Mouse (Mus musculus) midbrain, embryonic 16.5 days (tissue): Measurements from ENCODE around the gene Limch1. TPM values are rescaled to one million over a fixed set of nuclear protein-coding genes. Genes with fewer than 3 reads are reported as not detected.
A peak's percentile ranks its signal among the peaks of the same experiment; 100 is the strongest.

Source experiments
- ATAC-seq: fragments of 200-750 bp; cut with Nextera tagmentation; 2 replicates; pipeline ENCODE4 v1.8.0; 2017; ENCODE audit warnings: moderate TSS enrichment
- H3K27ac ChIP-seq: fragments of 300-500 bp; sonication (generic); 2 replicates; pipeline ENCODE4 v1.5.1; 2014; ENCODE audit warnings: mild to moderate bottlenecking, low read length, mixed read lengths
- H3K27me3 ChIP-seq: fragments of 300-500 bp; sonication (generic); 2 replicates; pipeline ENCODE4 v1.6.1; 2014; ENCODE audit warnings: low read depth, low read length, mixed read lengths; ENCODE audit not compliant: control insufficient read depth, insufficient read depth
- H3K36me3 ChIP-seq: fragments of 300-500 bp; sonication (generic); 2 replicates; pipeline ENCODE4 v1.6.1; 2014; ENCODE audit warnings: mild to moderate bottlenecking, low read length, moderate library complexity, mixed read lengths; ENCODE audit not compliant: control insufficient read depth, insufficient read depth
- H3K4me1 ChIP-seq: fragments of 300-500 bp; sonication (generic); 2 replicates; pipeline ENCODE4 v1.6.1; 2014; ENCODE audit warnings: mild to moderate bottlenecking, low read length, mixed read lengths; ENCODE audit not compliant: control insufficient read depth, insufficient read depth
- H3K4me2 ChIP-seq: fragments of 300-500 bp; sonication (generic); 2 replicates; pipeline ENCODE4 v1.6.1; 2014; ENCODE audit warnings: mild to moderate bottlenecking, low read length, mixed read lengths
- H3K4me3 ChIP-seq: fragments of 300-500 bp; sonication (generic); 2 replicates; pipeline ENCODE4 v1.5.1; 2014; ENCODE audit warnings: low read depth, mild to moderate bottlenecking, low read length, moderate library complexity, mixed read lengths
- H3K9ac ChIP-seq: fragments of 300-500 bp; sonication (generic); 2 replicates; pipeline ENCODE4 v1.6.1; 2014; ENCODE audit warnings: low read depth, low read length, mixed read lengths
- H3K9me3 ChIP-seq: fragments of 300-500 bp; sonication (generic); replicated peaks from 2 replicates; pipeline ENCODE4 v1.6.1; 2014; ENCODE audit warnings: mild to moderate bottlenecking, low read length, mixed read lengths; ENCODE audit not compliant: control insufficient read depth, poor library complexity, severe bottlenecking
- WGBS: fragments of 180-500 bp; shearing (Covaris S2); extraction: QIAGEN DNeasy Blood & Tissue Kit; methylation state at CpG from one replicate; pipeline ENCODE4 v1.1.7; 2014; 5-methylcytosine and 5-hydroxymethylcytosine counted together
- polyA plus RNA-seq: library from polyadenylated mRNA; unstranded; fragments of >200 nt; fragmentation: Nextera tagmentation; extraction: Ambion mirVana; gene quantifications from 2 replicates; pipeline ENCODE4 v1.2.1, GENCODE M21; 2015

Limch1 gene
- polyA plus RNA-seq, 1 experiment from 2014 or later, result 48.8 TPM

GRCm38 (mm10) chr5:66901116-66901515, 155.5 kb downstream of the Limch1 start:
- Histone ChIP-seq H3K9me3 (no peaks in the 10 kb centered on the region), H3K4me2 (no peak overlapping the region), H3K4me1 (no peaks in the 10 kb centered on the region), H3K36me3 (no peaks in the 10 kb centered on the region), H3K27me3 (no peaks in the 10 kb centered on the region), H3K27ac (no peak overlapping the region), H3K9ac (no peak overlapping the region), H3K4me3 (no peak overlapping the region)
- WGBS, result 97% methylated on average over 4 of the region's 4 CpGs
- no peak for ATAC-seq

GRCm38 (mm10) chr5:66904835-66905234, 159.2 kb downstream of the Limch1 start:
- Histone ChIP-seq H3K9me3 (no peaks in the 10 kb centered on the region), H3K4me1 (no peaks in the 10 kb centered on the region), H3K4me3 (no peak overlapping the region), H3K4me2 (no peak overlapping the region), H3K27ac (no peak overlapping the region), H3K36me3 (no peaks in the 10 kb centered on the region), H3K27me3 (no peaks in the 10 kb centered on the region), H3K9ac (no peak overlapping the region)
- no peak for ATAC-seq
- WGBS, result 81% methylated on average over 6 of the region's 6 CpGs

GRCm38 (mm10) chr5:66908883-66909282, 163.3 kb downstream of the Limch1 start:
- ATAC-seq, result no peak
- Histone ChIP-seq H3K27ac (no peak overlapping the region), H3K4me2 (no peak overlapping the region), H3K9ac (no peak overlapping the region), H3K9me3 (no peaks in the 10 kb centered on the region), H3K4me3 (no peak overlapping the region), H3K36me3 (no peaks in the 10 kb centered on the region), H3K27me3 (no peaks in the 10 kb centered on the region), H3K4me1 (no peaks in the 10 kb centered on the region)
- WGBS, result 86% methylated on average over 9 of the region's 9 CpGs

- Histone ChIP-seq H3K4me1 (no peaks in the 10 kb centered on the region), H3K36me3 (no peaks in the 10 kb centered on the region), H3K4me2 (no peak overlapping the region), H3K27ac (no peak overlapping the region), H3K9ac (no peak overlapping the region), H3K9me3 (no peaks in the 10 kb centered on the region), H3K4me3 (no peak overlapping the region), H3K27me3 (no peaks in the 10 kb centered on the region)
- WGBS, result 64% methylated on average over 2 of the region's 2 CpGs
- ATAC-seq, result no peak
Observed at GRCm38 (mm10) chr5:66909962-66910361, 164.3 kb downstream of the Limch1 start.

- no peaks in the 10 kb centered on the region for H3K27me3 ChIP-seq
- no peaks in the 10 kb centered on the region for H3K4me1 ChIP-seq
- WGBS, result 97% methylated on average over 9 of the region's 9 CpGs
- no peak overlapping the region for H3K4me2 ChIP-seq
- H3K9me3 ChIP-seq, result no peaks in the 10 kb centered on the region
- no peak overlapping the region for H3K9ac ChIP-seq
- no peak for ATAC-seq
- no peak overlapping the region for H3K4me3 ChIP-seq
- no peak overlapping the region for H3K27ac ChIP-seq
- H3K36me3 ChIP-seq, result no peaks in the 10 kb centered on the region
Observed at GRCm38 (mm10) chr5:66910610-66911009, 165.0 kb downstream of the Limch1 start.

GRCm38 (mm10) chr5:66911068-66911467, 165.4 kb downstream of the Limch1 start:
- Histone ChIP-seq H3K4me2 (no peak overlapping the region), H3K9ac (no peak overlapping the region), H3K9me3 (no peaks in the 10 kb centered on the region), H3K4me1 (no peaks in the 10 kb centered on the region), H3K27me3 (no peaks in the 10 kb centered on the region), H3K36me3 (no peaks in the 10 kb centered on the region), H3K4me3 (no peak overlapping the region), H3K27ac (no peak overlapping the region)
- WGBS, result 85% methylated on average over 4 of the region's 4 CpGs
- ATAC-seq, result no peak

GRCm38 (mm10) chr5:66913791-66914190, 168.2 kb downstream of the Limch1 start:
- Histone ChIP-seq H3K36me3 (no peaks in the 10 kb centered on the region), H3K4me1 (peaks cover 9% of the 10 kb centered on the region), H3K9me3 (no peaks in the 10 kb centered on the region), H3K9ac (no peak overlapping the region), H3K27me3 (no peaks in the 10 kb centered on the region), H3K4me3 (no peak overlapping the region), H3K4me2 (no peak overlapping the region), H3K27ac (no peak overlapping the region)
- no peak for ATAC-seq
- WGBS, result 89% methylated on average over 6 of the region's 6 CpGs

GRCm38 (mm10) chr5:66917353-66918315, 172.0 kb downstream of the Limch1 start:
- ATAC-seq, result peak; percentile 64; the same call in 1 of the 2 replicates
- no peak overlapping the region for H3K4me3 ChIP-seq
- H3K9me3 ChIP-seq, result no peaks in the 10 kb centered on the region
- no peak overlapping the region for H3K9ac ChIP-seq
- peak overlapping the region; percentile 56 for H3K27ac ChIP-seq
- no peak overlapping the region for H3K4me2 ChIP-seq
- H3K36me3 ChIP-seq, result no peaks in the 10 kb centered on the region
- no peaks in the 10 kb centered on the region for H3K27me3 ChIP-seq
- 55% methylated on average over 8 of the region's 8 CpGs for WGBS
- peaks cover 11% of the 10 kb centered on the region for H3K4me1 ChIP-seq
